Mouse (Mus musculus) megakaryocyte, embryonic 14.5 days (primary cell): ENCODE measurements at regions not wholly inside any gene's neighbourhood (a gene's known extent, or its start where the extent isn't known, plus 50 kb on each side); places are given as distances from the start of the nearest gene placed in this dataset.

Source experiments
- FLI1 ChIP-seq: IDR thresholded peaks from 2 replicates; pipeline ENCODE4 v1.6.1; 2012; ENCODE audit warnings: low read length, inconsistent platforms, mixed read lengths
- GATA1 ChIP-seq: IDR thresholded peaks from 3 replicates; pipeline ENCODE4 v1.6.1; 2012; ENCODE audit warnings: mixed read lengths, low read length, inconsistent platforms, borderline replicate concordance

GRCm38 (mm10) chr1:157014532-157015497, 75.4 kb upstream of the Ralgps2 start:
- no peak for TF ChIP-seq GATA1
- TF ChIP-seq FLI1, result no peak
